Mouse (Mus musculus): Measurements from ENCODE around the gene Zfp771. TPM values are rescaled to one million over a fixed set of nuclear protein-coding genes. Genes with fewer than 3 reads are reported as not detected.

Zfp771 gene
- polyA plus RNA-seq, 1 experiment from 2014 or later: 54.7 TPM

DNA sequence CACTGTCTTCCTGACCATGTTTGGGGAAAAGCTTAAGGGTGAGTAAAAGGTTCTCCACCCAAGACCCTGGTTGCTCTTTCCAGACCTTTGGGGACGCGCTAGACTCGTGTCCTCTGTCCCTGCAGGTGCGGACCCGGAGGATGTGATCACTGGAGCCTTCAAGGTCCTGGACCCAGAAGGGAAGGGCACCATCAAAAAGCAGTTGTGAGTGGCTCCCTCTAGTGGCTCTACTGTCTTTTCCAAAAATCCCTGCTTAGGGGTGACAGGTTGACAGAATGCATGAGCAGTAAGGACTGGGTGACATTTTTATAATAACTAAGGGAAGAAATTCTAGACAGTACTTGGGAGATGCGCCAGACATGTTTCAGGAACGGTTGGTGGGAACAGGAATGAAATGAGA is 30.6 kb upstream of the Zfp771 start:
- Histone ChIP-seq H3K36me3 (ENCODE audit: insufficient read depth) (no peaks in the 10 kb centered on the region), H3K9ac (no peak overlapping the region), H3K4me1 (ENCODE audit: insufficient read depth) (no peaks in the 10 kb centered on the region; the same call in 1 of the 2 replicates), H3K4me2 (no peak overlapping the region), H3K27me3 (ENCODE audit: insufficient read depth, low read length) (peaks cover 4% of the 10 kb centered on the region; the same call in 1 of the 2 replicates), H3K9me3 (ENCODE audit: low read depth, low read length) (no peaks in the 10 kb centered on the region), H3K27ac (ENCODE audit: low read depth) (no peak overlapping the region), H3K4me3 (ENCODE audit: low read depth, low read length) (no peak overlapping the region)
- no peak for ATAC-seq (ENCODE audit: insufficient read depth)
- peak; percentile 55 for DNase-seq
- 34% methylated on average over 7 of the region's 7 CpGs for WGBS
- TF ChIP-seq CTCF (IDR thresholded peaks at IDR 0.05; ENCODE audit: low read depth): peak; percentile 63

GRCm38 (mm10) chr7:127213930-127214329 is 30.1 kb upstream of the Zfp771 start:
- H3K9ac ChIP-seq: no peak overlapping the region
- WGBS: 53% methylated on average over 12 of the region's 12 CpGs

GRCm38 (mm10) chr7:127214521-127214920 is 29.6 kb upstream of the Zfp771 start:
- Histone ChIP-seq H3K4me3 (ENCODE audit: low read depth, low read length) (peak overlapping the region; percentile 33; the same call in 1 of the 2 replicates), H3K9ac (peak overlapping the region; percentile 47; the same call in 1 of the 2 replicates), H3K36me3 (ENCODE audit: insufficient read depth) (no peaks in the 10 kb centered on the region), H3K27ac (ENCODE audit: low read depth) (no peak overlapping the region), H3K27me3 (ENCODE audit: insufficient read depth, low read length) (peaks cover 4% of the 10 kb centered on the region; the same call in 1 of the 2 replicates), H3K9me3 (ENCODE audit: low read depth, low read length) (no peaks in the 10 kb centered on the region), H3K4me2 (peak overlapping the region; percentile 62), H3K4me1 (ENCODE audit: insufficient read depth) (no peaks in the 10 kb centered on the region; the same call in 1 of the 2 replicates)
- 31% methylated on average over 21 of the region's 21 CpGs for WGBS
- TF ChIP-seq CTCF (IDR thresholded peaks at IDR 0.05; ENCODE audit: low read depth): no peak
- no peak for ATAC-seq (ENCODE audit: insufficient read depth)
- DNase-seq: peak; percentile 25

More at GRCm38 (mm10) chr7:127213930-127214329, 30.1 kb upstream of the Zfp771 start:
- TF ChIP-seq CTCF (IDR thresholded peaks at IDR 0.05; ENCODE audit: low read depth): no peak
- H3K36me3 ChIP-seq (ENCODE audit: insufficient read depth): no peaks in the 10 kb centered on the region
- no peak overlapping the region for H3K27ac ChIP-seq (ENCODE audit: low read depth)
- H3K4me1 ChIP-seq (ENCODE audit: insufficient read depth): no peaks in the 10 kb centered on the region; the same call in 1 of the 2 replicates
- no peak overlapping the region for H3K4me2 ChIP-seq
- no peak for DNase-seq
- peaks cover 4% of the 10 kb centered on the region; the same call in 1 of the 2 replicates for H3K27me3 ChIP-seq (ENCODE audit: insufficient read depth, low read length)
- H3K4me3 ChIP-seq (ENCODE audit: low read depth, low read length): no peak overlapping the region
- ATAC-seq (ENCODE audit: insufficient read depth): no peak
- no peaks in the 10 kb centered on the region for H3K9me3 ChIP-seq (ENCODE audit: low read depth, low read length)

- no peaks in the 10 kb centered on the region for H3K4me1 ChIP-seq (ENCODE audit: insufficient read depth)
- H3K27me3 ChIP-seq (ENCODE audit: insufficient read depth, low read length): peaks cover 4% of the 10 kb centered on the region; the same call in 1 of the 2 replicates
- H3K36me3 ChIP-seq (ENCODE audit: insufficient read depth): no peaks in the 10 kb centered on the region
- DNase-seq: peak; percentile 89
- no peak overlapping the region for H3K27ac ChIP-seq (ENCODE audit: low read depth)
- H3K9ac ChIP-seq: peak overlapping the region; percentile 47
- H3K4me2 ChIP-seq: peak overlapping the region; percentile 62
- TF ChIP-seq CTCF (IDR thresholded peaks at IDR 0.05; ENCODE audit: low read depth): peak; percentile 89
- H3K9me3 ChIP-seq (ENCODE audit: low read depth, low read length): no peaks in the 10 kb centered on the region
- peak; percentile 47; the same call in 1 of the 2 replicates for ATAC-seq (ENCODE audit: insufficient read depth)
- H3K4me3 ChIP-seq (ENCODE audit: low read depth, low read length): peak overlapping the region; percentile 33
- WGBS: 24% methylated on average over 33 of the region's 33 CpGs
Observed at GRCm38 (mm10) chr7:127214981-127215871, 28.8 kb upstream of the Zfp771 start.

DNA sequence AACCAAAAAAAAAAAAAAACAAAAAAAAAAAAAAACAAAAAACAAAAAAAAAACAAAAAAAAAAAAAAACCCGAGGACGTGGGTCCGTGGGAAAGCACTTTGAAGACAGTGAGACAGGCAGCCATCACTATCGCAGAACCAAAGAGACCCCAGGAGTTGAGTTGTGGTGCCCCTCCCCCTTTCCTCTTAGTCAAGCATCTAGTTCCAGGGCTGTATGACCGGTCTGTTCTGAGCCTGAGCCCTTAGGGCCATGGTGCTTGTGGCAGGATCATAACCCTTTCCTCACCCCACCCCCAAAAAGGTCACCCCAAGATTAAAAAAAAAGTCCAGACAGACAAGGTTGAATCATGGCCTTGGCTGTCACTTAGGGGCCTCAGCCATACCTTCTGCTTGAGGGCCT is 27.8 kb upstream of the Zfp771 start:
- Histone ChIP-seq H3K27me3 (ENCODE audit: insufficient read depth, low read length) (peaks cover 4% of the 10 kb centered on the region; the same call in 1 of the 2 replicates), H3K27ac (ENCODE audit: low read depth) (no peak overlapping the region), H3K4me1 (ENCODE audit: insufficient read depth) (no peaks in the 10 kb centered on the region), H3K9ac (no peak overlapping the region), H3K4me3 (ENCODE audit: low read depth, low read length) (no peak overlapping the region), H3K36me3 (ENCODE audit: insufficient read depth) (no peaks in the 10 kb centered on the region), H3K4me2 (no peak overlapping the region), H3K9me3 (ENCODE audit: low read depth, low read length) (no peaks in the 10 kb centered on the region)
- DNase-seq (no peak), ATAC-seq (ENCODE audit: insufficient read depth) (no peak)
- no peak for TF ChIP-seq CTCF (IDR thresholded peaks at IDR 0.05; ENCODE audit: low read depth)
- 81% methylated on average over 5 of the region's 5 CpGs for WGBS

DNA sequence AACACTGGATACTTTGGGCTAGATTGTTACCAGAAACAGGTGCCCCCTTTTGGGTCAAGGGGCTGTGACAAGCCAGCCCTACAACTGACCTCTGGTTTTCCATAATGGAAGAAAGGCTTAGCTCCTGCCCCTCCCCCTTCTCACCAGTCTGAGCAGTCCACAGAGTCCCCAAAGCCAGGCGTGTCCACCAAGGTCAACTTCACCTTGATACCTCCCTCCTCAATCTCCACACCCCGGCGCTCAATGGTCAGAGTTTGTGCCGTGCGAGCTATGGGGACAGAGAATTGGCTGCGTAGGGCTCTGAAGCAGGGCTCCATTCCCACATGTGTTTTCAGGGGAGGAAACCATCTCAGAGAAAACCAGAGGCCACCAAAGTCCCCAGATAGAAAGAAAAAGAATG is 26.6 kb upstream of the Zfp771 start:
- no peak overlapping the region; the same call in 1 of the 2 replicates for H3K9ac ChIP-seq
- H3K27ac ChIP-seq (ENCODE audit: low read depth): no peak overlapping the region
- 0 out of 2 replicates have a peak, but pooled peaks cover 3% of the 10 kb centered on the region for H3K9me3 ChIP-seq (ENCODE audit: low read depth, low read length)
- peaks cover 4% of the 10 kb centered on the region; the same call in 1 of the 2 replicates for H3K27me3 ChIP-seq (ENCODE audit: insufficient read depth, low read length)
- H3K36me3 ChIP-seq (ENCODE audit: insufficient read depth): no peaks in the 10 kb centered on the region
- WGBS: 87% methylated on average over 6 of the region's 6 CpGs
- H3K4me3 ChIP-seq (ENCODE audit: low read depth, low read length): no peak overlapping the region
- H3K4me2 ChIP-seq: no peak overlapping the region
- no peak for DNase-seq
- no peaks in the 10 kb centered on the region for H3K4me1 ChIP-seq (ENCODE audit: insufficient read depth)
- ATAC-seq (ENCODE audit: insufficient read depth): no peak
- no peak for TF ChIP-seq CTCF (IDR thresholded peaks at IDR 0.05; ENCODE audit: low read depth)
